Mouse (Mus musculus): ENCODE results near the gene Gm21698.
"Not testable (repeated sequence)": the region's sequence is repeated elsewhere in the genome, so short reads cannot be mapped to it uniquely, and the experiment has no call there.

DNA sequence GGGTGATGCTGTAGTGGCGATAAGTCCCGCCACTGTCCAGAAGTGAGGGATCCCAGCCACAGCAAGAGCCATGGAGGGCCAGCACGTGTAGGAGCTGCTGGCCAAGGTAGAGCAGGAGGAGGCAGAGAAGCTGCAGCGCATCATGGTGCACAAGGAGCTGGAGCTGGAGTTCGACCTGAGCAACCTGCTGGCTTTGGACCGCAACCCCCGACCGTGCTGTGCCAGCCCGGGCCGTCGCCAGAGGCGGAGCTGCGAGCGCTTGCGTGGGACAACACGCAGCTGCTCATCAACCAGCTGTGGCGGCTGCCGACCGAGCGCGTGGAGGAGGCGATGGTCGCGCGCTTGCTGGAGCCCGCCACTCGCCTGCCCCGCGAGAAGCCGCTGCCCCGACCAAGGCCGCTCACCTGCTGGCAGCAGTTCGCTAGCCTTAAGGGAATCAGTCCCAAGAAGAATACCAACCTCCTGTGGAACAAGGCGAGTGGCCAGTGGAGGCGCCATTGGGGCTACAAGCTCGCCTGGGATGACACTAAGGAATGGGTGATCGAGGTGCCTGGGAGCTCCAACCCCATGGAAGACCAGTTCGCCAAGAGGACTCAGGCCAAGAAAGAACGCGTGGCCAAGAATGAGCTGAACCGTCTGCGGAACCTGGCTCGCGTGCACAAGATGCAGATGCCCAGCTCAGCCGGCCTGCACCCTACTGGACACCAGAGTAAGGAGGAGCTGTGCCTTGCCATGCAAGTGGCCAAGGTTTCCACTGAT, 18.7 kb upstream of the Gm21698 start:
- TF ChIP-seq CTCF, EP300 (IDR thresholded peaks at IDR 0.05; ENCODE audit: low read depth): not testable (repeated sequence)

All from heart, postnatal 0 days (tissue).